Mouse (Mus musculus): ENCODE measurements around the gene Tango2.

DNA sequence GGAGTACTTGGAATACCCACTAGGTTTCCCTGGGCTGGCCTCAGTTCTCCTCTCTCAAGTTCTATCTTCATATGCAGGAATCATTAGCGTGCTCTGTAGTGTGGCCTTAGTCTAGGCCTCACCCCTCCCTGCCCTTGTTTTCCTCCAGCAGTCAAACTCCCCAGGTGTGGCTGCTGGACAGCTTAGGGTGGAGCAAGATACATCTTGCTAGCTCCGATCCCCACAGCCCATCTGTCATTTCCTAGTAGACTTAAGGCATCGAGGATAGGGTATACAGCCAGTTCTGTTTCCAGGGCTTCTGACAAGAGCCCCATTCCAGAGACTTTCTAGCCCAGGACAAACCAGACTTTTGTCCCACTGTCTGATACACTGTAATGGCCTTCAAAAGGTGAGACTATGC lies 43.8 kb upstream of the Tango2 start:
- TF ChIP-seq CTCF (IDR thresholded peaks at IDR 0.05; ENCODE audit: low read depth, low read length): no peak
- TF ChIP-seq GATA1 (IDR thresholded peaks at IDR 0.05; ENCODE audit: borderline replicate concordance, low read length): no peak

Data from G1E (cell line).